Mouse (Mus musculus): ENCODE data around the gene Rsu1.
A peak's percentile ranks its signal among the peaks of the same experiment; 100 is the strongest.
"Not testable (repeated sequence)": the region's sequence is repeated elsewhere in the genome, so short reads cannot be mapped to it uniquely, and the experiment has no call there.

The Rsu1 gene

GRCm38 (mm10) chr2:13224546-13224945 lies 46.7 kb downstream of the Rsu1 start:
- DNase-seq: no peak

- DNase-seq: no peak
Measured at GRCm38 (mm10) chr2:13223451-13223850, 47.8 kb downstream of the Rsu1 start.

GRCm38 (mm10) chr2:13220141-13220540 lies 51.1 kb downstream of the Rsu1 start:
- DNase-seq: no peak

DNA sequence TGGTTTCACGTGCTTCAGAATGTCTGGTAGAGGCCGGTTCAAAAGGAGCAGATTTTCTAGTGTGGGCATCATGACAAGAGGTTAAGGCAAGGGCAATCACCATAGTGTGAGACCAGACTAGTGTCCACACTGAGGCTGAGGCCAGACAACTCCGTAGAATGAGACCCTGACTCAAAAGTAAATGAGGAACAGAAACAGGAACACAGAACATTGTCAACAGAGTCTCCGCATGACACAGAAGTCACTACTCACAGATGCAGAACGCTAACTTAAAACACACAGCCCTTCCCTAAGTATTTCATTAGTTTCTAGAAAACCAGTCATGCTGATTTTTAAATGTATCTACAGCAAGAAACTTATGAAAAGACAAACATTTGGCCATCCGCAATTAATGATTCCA lies 53.1 kb downstream of the Rsu1 start:
- no peak for DNase-seq

DNA sequence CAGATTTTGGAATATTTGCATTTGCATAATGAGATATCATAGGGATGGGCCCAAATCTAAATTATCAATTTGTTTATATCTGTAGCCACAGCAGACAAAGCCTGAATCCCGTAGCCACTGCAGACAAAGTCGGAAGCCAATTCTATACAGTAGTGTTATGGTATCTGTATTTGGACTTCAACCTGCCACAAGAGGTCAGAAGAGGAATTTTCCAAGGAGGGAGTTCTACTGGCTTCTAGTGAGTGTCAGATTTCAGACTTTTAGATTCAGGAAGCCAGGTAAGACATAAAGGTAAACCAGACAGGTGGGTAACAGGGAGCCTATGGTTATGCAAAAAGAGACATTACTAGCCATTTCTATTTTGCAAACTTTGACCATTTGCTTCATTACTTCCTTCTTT lies 64.4 kb downstream of the Rsu1 start:
- DNase-seq: no peak

- peak; percentile 42 to 68 for DNase-seq
Measured at GRCm38 (mm10) chr2:13206367-13206766, 64.8 kb downstream of the Rsu1 start.

DNA sequence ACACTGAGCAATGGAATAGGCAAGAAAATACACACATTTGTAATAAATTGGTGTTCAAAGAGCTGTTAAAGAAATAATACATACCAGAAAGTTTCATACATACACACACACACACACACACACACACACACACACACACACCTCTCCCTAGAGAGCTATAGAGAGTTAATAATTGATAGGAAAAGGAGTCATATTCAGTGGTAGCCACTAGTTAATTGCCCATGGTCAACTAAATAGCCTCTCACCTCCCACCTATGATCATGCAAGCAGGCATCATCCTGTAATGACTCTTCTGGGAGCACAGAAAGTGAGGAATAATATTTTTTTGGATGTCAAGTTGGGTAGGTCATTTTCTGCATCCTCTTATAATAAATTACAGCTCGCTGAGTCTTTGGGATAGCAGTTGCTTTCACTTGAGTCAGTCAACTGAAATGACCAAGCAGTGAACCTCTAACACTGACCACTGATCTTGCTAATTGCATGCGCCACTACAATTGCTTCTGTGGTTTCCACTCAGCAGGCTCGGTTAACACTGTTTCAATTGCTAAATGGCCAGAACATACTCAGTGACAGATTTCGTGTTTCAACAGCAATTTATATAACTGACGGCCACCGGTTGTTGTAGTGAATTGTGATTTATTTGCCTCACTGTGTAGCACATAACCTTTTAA lies 68.3 kb downstream of the Rsu1 start:
- DNase-seq: no peak

GRCm38 (mm10) chr2:13199713-13200112 lies 71.5 kb downstream of the Rsu1 start:
- DNase-seq: no peak

DNA sequence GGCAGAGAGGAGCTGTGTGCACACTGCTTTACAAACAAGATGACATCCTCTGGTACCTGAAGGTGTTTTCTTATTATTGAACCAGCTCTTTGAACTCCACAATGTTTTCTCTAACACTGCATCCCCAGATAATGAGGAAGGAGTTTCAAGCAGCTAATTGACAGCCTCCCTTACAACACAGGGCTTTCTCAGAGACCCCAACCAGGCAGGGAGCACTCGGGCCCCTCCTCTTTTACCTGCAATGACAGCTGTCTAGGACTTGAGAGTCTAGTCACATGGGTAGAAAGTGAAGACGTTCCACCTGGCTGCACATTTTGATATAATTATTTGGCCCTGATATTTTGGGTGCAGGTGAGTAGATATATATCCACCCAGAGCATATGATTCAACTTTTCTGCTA lies 72.2 kb downstream of the Rsu1 start:
- DNase-seq: no peak

DNA sequence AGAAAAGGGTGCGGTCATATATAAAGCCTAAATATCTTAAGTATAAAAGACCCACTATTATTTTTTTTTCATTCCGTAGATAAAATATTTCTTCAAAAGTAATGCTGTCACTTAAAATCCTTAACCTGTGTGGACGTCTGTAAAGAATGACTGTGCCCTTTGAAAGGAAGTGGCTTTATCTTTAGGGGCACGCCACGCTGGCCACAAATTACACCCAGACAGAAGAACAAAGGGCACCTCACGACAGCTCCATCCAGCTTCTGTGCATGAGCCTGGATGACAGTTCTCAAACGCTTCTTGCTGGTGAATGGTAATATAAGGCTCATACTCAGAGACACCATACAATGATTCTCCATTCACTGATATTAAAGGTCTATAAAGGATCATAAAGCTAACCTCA lies 75.7 kb downstream of the Rsu1 start:
- no peak for DNase-seq

DNA sequence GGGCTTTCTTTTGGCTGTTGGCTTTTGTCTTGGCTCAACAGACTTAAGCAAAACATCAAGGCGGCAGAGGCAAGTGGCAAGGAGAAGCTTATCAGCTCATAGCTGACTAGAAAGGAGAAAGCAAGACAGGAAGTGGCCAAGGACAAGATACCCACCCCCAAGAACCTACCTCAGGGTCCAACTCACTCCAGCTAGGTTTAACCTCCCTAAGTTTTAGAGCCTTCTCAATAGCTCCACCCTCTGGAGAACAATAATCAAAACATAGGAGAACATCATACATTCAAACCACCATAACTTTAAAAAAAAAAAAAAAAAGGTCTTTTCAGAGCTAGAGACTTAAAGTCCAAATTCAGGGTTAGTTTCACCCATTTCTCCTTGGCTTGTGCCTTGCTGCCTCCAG lies 79.1 kb downstream of the Rsu1 start:
- no peak for DNase-seq

- DNase-seq: no peak
Measured at GRCm38 (mm10) chr2:13190767-13191166, 80.4 kb downstream of the Rsu1 start.

DNA sequence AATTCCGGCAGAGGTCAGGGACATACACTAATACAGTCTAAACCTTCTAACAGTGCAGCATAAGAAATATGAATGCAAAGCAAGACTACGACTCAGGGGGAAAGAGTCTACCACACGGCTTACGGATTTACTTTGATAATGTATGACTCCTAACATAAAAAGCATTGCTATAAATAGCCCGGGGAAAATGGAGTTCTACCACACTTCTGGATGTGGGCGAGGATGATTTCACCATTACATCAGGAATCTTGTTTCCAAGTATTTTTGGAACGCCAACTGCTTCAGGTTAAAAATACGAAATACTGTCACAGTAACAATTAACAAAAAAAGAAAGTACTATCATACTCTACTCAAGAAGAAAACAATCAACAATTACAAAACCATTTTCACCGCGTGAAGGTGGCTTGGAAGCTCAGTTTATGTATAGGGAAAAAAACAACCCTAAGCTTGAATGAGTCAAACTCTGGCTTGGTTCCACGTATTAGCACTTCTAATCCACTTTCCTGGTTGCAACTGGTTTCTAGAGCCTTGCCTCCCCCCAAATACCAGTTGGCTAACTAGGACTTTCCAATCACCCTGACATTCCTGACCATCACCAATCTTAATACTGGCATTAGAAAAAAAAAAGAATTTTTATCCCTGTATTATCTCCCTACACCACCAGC lies 82.3 kb downstream of the Rsu1 start:
- DNase-seq: no peak

- no peak for DNase-seq
Measured at GRCm38 (mm10) chr2:13183124-13183523, 88.1 kb downstream of the Rsu1 start.

DNA sequence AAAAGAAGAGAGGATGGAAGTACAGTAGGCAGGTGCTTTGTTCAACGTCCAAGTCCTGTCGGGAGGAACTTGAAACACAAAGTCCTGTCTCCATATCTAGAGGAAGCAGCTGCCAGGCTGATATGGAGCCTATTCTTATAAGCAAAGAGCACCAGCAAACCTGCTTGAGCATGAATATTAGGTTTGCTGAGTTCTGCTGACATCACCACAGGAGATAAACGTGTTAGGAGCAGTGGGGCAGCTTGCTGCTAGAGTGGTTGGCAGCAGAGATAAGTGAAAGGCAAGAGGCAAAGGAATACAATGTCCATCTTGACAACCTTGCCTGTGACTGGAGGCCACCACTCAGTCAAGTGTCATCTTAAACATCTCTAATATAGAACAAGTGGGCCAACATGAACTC lies 89.3 kb downstream of the Rsu1 start:
- DNase-seq: not testable (repeated sequence)

DNA sequence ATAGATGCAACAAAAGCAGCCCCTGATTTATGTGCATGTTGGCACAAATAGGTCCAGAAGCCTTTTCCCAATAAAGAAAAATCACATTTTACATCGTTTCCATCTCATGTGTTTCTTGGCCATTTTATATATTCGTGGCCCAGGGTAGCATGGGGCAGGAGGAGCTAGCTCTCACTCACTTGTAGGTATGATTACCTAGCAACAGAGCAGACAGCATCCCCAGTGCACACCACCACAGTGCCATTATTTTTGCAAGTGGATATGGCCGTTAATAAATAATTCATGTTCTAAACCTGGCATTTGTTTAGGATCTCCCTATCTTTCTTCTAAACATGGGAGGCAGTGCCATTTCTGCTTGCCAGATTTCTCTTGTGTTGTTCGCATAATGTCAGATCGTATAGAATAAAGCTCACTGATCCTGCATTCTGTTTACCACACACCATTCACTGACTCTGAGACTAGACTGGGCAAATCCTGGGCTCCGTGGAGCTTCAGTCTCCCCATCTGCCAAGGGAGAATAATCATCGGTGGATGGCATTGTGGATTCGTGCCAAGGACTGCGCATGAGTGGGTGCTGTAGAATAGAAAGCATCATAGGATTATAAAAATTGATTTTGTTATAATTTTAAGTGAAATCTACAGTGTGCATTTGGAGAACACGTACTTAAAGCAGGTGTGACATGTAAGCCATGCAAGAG lies 93.4 kb downstream of the Rsu1 start:
- DNase-seq: no peak

- DNase-seq: no peak
Measured at GRCm38 (mm10) chr2:13176304-13176620, 95.0 kb downstream of the Rsu1 start.

DNA sequence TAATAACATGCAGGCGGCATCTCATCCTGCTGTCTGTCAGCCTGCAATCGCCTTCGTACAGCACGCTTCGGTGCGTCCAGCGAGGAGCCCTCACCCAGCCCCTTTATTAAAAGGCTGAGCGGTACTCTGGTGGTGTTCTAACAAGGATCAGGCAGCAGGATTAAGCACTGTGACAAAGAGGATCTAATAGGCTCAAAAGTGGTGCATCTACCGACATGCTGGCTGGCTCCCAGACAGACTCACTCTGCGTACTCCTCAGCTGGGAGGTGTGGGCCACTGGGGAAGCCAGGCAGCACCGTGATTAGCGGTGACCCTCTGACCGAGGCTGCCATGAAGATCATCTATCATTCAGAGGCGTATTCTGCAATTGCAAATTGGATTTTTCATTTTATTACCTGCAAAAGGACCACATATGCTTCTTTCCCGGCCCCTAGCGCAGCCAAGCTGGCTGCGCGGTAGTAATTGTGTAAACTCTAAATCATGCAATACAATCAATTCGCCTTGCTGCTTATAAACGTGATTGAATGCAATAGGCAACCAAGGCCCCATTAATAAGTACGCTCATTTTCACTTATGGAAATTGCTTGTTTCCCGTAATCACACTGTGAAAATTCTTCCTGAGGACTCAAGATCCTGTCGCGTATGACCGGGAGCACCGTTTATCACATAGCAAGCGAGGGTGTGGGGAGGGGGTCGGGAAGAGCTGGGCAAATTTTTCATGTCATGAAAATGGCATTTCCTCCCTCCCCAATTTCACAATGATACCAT lies 95.5 kb downstream of the Rsu1 start:
- DNase-seq: no peak

DNA sequence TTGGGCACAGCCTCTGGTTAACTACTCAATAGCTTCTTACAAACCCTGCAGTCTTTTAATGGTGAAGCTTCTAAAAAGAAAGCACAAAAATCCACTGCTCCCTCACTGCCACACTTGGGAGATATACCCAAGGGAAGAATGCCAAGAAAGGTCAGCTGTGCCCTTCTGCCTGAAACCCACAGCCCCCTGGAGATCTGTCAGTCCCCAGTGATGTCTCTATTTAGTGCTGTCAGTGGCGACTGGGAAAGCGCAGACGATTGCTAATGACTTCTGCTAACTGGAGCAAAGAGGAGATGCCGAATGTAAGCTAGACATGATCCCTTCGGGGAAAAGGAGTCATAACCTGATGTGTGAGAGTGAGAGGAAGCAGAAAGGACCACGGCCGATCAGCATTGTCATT lies 96.8 kb downstream of the Rsu1 start:
- no peak for DNase-seq

- no peak for DNase-seq
Measured at GRCm38 (mm10) chr2:13170651-13171050, 100.6 kb downstream of the Rsu1 start.

GRCm38 (mm10) chr2:13169962-13170361 lies 101.3 kb downstream of the Rsu1 start:
- DNase-seq: no peak

- DNase-seq: no peak
Measured at GRCm38 (mm10) chr2:13169158-13169890, 101.9 kb downstream of the Rsu1 start.

GRCm38 (mm10) chr2:13168743-13169142 lies 102.5 kb downstream of the Rsu1 start:
- peak in 1 of 2 experiments; percentile 33 for DNase-seq

Measured in lung, postnatal 4 days (tissue).